Mouse (Mus musculus) retina, adult 2 months (tissue): ENCODE measurements around the gene Gm15319.
"Not testable (repeated sequence)": the region's sequence is repeated elsewhere in the genome, so short reads cannot be mapped to it uniquely, and the experiment has no call there.

Experiments used
- DNase-seq: peaks from one replicate; pipeline ENCODE4 v3.0.0-alpha.2; 2012; ENCODE audit warnings: low read depth, low spot score

Gene Gm15319

DNA sequence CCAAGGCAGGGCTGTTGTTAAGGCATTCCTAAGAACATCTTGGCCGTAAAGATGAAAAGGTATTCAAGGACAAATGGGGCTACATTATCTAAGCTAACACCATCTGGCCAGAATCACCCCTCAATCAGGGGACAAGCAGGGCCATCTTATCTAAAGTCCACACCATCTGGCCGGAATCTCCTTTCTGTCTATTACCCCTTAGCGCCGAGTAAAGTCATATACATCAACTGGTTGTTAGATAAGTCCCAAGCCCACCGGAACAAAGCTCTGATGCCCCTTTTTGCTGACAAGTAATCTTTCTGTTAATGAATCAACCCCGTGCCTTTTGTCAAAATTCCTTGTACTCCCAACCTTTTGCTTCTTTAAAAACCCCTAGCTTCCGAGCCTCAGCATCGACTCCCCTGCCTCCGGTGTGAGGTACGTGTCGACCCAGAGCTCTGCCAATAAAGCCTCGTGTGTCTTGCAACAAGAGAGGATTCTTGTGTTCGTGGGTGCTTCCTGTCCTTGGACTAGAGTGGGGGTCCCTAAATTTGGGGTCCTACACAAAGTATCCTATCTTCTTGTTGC, 65.0 kb downstream of the Gm15319 start:
- DNase-seq = not testable (repeated sequence)

DNA sequence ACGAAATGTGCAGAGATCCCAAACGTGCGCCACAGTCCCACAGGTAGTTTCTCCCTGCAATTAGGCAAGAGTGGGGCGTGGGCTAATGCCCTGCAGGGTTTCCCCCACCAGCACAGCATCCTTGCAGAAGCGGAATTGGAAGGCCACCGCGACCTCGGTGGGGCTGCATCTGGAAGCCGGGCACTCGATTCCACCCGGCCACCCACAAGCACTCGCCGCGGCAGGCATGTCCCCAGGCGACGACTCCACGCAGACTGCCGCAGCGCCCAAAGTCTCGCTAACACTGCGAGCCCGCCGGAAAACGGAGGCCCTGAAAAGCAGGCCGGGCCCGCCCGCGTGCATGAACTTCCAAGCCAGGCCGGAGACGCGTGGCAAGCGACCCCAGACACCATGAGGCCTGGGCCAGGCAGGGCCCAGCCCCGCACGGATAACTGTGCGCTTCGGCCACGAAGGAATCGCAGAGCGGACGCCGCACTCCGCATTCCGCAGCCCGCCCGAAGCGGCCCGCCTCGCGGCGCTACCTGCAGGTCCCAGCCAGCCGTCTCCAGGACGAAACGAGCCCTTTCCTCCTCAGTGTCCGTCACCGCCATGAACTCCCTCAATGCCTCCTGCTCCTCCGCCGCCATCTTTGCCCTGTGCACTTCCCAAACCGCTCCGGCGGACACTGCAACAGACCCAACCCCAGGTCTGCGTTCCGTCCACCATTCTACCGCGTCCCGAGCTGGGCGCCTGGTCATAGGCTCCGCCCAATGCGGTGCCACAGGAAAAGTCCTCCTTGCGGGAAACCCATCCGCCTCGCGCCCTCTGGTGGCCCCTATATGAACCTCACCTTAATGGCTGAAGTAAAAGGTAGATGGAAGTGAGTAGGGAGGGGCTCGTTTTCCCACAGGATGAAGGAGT, 66.0 kb downstream of the Gm15319 start:
- peak; percentile 70 for DNase-seq

GRCm38 (mm10) chr8:20295881-20296280, 67.1 kb downstream of the Gm15319 start:
- not testable (repeated sequence) for DNase-seq

DNA sequence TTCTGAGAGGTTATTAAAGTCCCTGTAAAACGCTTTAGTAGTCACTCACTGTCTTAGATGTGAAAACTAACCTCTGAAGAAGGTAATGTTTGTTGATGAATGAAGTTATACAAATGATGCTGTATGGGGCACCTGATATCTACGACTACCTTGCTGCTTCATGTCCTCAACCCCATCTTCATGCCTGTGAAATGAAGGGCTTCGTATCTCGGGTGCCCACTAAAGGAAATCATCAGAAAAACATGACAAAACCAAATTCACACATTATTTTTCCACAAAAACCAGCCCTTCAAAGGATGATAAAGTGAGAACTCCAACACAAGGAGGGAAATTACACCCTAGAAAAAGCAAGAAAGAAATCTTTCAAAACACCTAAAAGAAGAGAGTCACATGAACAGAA, 68.2 kb downstream of the Gm15319 start:
- DNase-seq = not testable (repeated sequence)

DNA sequence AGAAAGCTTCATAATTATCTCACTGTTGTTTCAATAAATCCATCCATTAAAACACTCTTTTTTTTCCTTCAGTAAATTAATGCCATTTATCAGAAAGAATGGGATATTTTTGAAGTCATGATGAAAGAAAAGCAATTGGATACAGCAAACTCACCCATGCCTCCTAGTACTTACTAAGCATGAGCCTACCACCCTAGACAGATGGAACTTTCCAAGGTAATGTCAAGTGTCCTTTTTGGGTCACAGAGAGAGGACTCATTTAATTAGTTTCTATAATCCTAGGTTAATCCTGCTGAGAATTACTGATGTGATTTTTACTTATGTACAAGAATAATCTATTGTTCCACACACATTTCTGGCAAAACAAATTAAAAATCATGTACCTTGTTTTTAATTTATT, 69.0 kb downstream of the Gm15319 start:
- not testable (repeated sequence) for DNase-seq

DNA sequence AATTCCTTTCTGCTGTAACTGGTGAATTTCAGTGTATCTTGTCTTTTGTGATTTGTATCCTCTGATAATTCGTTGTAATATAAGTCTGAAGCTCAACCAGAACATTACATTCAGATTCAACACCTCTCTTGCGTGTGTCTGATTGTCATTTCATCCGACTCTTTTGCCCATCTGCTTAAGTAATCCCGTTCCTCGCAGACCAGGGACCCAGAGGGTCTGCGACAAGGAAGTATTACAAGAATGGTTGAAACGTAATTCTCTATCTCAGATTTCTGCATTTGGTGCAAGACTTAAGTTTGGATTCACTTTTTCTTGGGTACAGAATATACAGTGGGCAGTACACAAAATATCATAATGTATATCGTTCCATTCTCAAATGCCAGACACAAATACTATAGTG, 73.0 kb downstream of the Gm15319 start:
- DNase-seq = not testable (repeated sequence)

GRCm38 (mm10) chr8:20288878-20289277, 74.1 kb downstream of the Gm15319 start:
- DNase-seq = not testable (repeated sequence)

GRCm38 (mm10) chr8:20287706-20288105, 75.3 kb downstream of the Gm15319 start:
- DNase-seq = not testable (repeated sequence)
